Mouse (Mus musculus): Measurements from ENCODE around the gene Olfr612. TPM values are rescaled to one million over a fixed set of nuclear protein-coding genes. Genes with fewer than 3 reads are reported as not detected.
"Not testable (repeated sequence)": the region's sequence is repeated elsewhere in the genome, so short reads cannot be mapped to it uniquely, and the experiment has no call there.

The Olfr612 gene
- polyA plus RNA-seq (2015; fragmentation: Nextera tagmentation; extraction: Ambion mirVana), result not detected in 2 replicates

DNA sequence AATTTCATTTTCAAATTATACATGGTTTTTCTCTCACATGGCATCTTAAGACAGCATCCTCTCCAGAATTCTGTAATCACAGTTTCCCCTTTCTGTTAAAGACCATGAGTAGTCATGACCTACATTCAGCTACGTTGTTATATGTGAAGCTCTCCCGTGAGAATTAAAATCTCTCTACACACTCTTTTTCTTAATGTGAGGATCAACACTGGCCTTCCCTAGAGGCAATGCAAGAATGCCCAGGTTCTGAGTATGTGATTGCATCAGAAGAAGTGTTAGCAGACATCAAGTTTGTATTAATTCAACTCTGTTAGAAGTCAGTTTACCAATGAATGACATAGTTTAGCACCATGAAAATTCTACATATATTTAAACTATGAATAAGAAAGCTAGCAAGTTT is at the start of gene Olfr612:
Olfr612 (minus strand) TSS at position 101 of the 400 bp plus-strand sequence.
- not testable (repeated sequence) for H3K4me1 ChIP-seq (replicated peaks); ATAC-seq (ENCODE audit: low read depth); H3K9ac ChIP-seq; H3K27me3 ChIP-seq; H3K4me2 ChIP-seq; H3K4me3 ChIP-seq; H3K36me3 ChIP-seq; H3K27ac ChIP-seq (replicated peaks); H3K9me3 ChIP-seq
- 91% methylated on average over 2 of the region's 2 CpGs for WGBS

- WGBS, result 67% methylated on average over 2 of the region's 2 CpGs
- no peak for ATAC-seq (ENCODE audit: low read depth)
Observed at GRCm38 (mm10) chr7:103589803-103590202, 47.3 kb upstream of the Olfr612 start, which contains the start of gene Olfr618. Gene Olfr618, plus strand, starts transcription at chr7:103590103.

DNA sequence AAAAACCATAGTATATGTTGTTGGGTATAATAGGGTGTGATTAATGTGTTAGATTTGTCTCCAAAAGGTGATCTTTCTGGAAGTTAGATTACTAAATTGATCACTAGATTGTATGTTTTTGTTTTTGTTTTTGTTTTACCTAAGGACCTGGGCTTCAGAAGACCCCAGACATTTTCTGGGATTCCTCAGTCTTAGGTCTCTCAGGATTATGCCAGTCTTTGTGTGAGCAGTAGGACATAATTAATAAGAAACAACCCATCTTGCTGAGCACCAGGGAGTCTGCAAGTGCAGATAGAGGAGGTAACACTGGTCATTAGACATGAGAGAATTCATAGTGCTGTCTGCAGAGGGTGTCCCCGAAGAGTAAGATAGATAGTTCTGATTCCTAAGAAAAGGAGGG is 30.2 kb upstream of the Olfr612 start, which contains the start of gene Olfr617:
Olfr617 (plus strand) TSS at position 301 of the 400 bp plus-strand sequence.
- Histone ChIP-seq H3K4me1 (replicated peaks) (no peaks in the 10 kb centered on the region), H3K27ac (replicated peaks) (no peak within 1 kb of the TSS), H3K36me3 (no peaks in the 10 kb centered on the region), H3K27me3 (no peaks in the 10 kb centered on the region), H3K4me3 (no peak within 1 kb of the TSS), H3K9me3 (no peaks in the 10 kb centered on the region), H3K4me2 (no peak within 1 kb of the TSS), H3K9ac (no peak within 1 kb of the TSS)
- WGBS, result 79% methylated on average over 1 of the region's 1 CpGs
- ATAC-seq (ENCODE audit: low read depth), result no peak

More at GRCm38 (mm10) chr7:103589803-103590202, 47.3 kb upstream of the Olfr612 start, which contains the start of gene Olfr618:
- no peak within 1 kb of the TSS for H3K27ac ChIP-seq (replicated peaks)
- no peaks in the 10 kb centered on the region for H3K4me1 ChIP-seq (replicated peaks)
- H3K4me2 ChIP-seq, result no peak within 1 kb of the TSS
- no peaks in the 10 kb centered on the region for H3K9me3 ChIP-seq
- no peaks in the 10 kb centered on the region for H3K36me3 ChIP-seq
- no peak within 1 kb of the TSS for H3K4me3 ChIP-seq
- H3K27me3 ChIP-seq, result no peaks in the 10 kb centered on the region
- no peak within 1 kb of the TSS for H3K9ac ChIP-seq

- no peaks in the 10 kb centered on the region for H3K27me3 ChIP-seq
- no peaks in the 10 kb centered on the region for H3K9me3 ChIP-seq
- H3K36me3 ChIP-seq, result no peaks in the 10 kb centered on the region
- 78% methylated on average over 3 of the region's 3 CpGs for WGBS
- no peak within 1 kb of the TSS for H3K4me2 ChIP-seq
- H3K4me3 ChIP-seq, result no peak within 1 kb of the TSS
- no peak within 1 kb of the TSS for H3K27ac ChIP-seq (replicated peaks)
- H3K9ac ChIP-seq, result no peak within 1 kb of the TSS
- H3K4me1 ChIP-seq (replicated peaks), result no peaks in the 10 kb centered on the region
- no peak for ATAC-seq (ENCODE audit: low read depth)
Observed at GRCm38 (mm10) chr7:103569043-103569442, 26.5 kb upstream of the Olfr612 start, which contains the start of gene Olfr616. Gene Olfr616, minus strand, starts transcription at chr7:103569143.

- H3K27ac ChIP-seq (replicated peaks), result no peak within 1 kb of the TSS
- H3K4me1 ChIP-seq (replicated peaks), result no peaks in the 10 kb centered on the region
- no peak for ATAC-seq (ENCODE audit: low read depth)
- no peak within 1 kb of the TSS for H3K4me2 ChIP-seq
- 93% methylated on average over 2 of the region's 2 CpGs for WGBS
- no peak within 1 kb of the TSS for H3K9ac ChIP-seq
- no peak within 1 kb of the TSS for H3K4me3 ChIP-seq
- no peaks in the 10 kb centered on the region for H3K36me3 ChIP-seq
- H3K9me3 ChIP-seq, result no peaks in the 10 kb centered on the region
- no peaks in the 10 kb centered on the region for H3K27me3 ChIP-seq
Observed at GRCm38 (mm10) chr7:103555779-103556178, 13.3 kb upstream of the Olfr612 start, which contains the start of gene Olfr615. Gene Olfr615, plus strand, starts transcription at chr7:103556079.

- no peak for ATAC-seq (ENCODE audit: low read depth)
- Histone ChIP-seq H3K4me3 (no peak within 1 kb of the TSS), H3K9ac (no peak within 1 kb of the TSS), H3K27ac (replicated peaks) (no peak within 1 kb of the TSS), H3K9me3 (no peaks in the 10 kb centered on the region), H3K27me3 (no peaks in the 10 kb centered on the region), H3K4me2 (no peak within 1 kb of the TSS), H3K36me3 (no peaks in the 10 kb centered on the region), H3K4me1 (replicated peaks) (no peaks in the 10 kb centered on the region)
- 81% methylated on average over 2 of the region's 2 CpGs for WGBS
Observed at GRCm38 (mm10) chr7:103547774-103548173, 5.3 kb upstream of the Olfr612 start, which contains the start of gene Olfr613. Gene Olfr613, plus strand, starts transcription at chr7:103548074.

DNA sequence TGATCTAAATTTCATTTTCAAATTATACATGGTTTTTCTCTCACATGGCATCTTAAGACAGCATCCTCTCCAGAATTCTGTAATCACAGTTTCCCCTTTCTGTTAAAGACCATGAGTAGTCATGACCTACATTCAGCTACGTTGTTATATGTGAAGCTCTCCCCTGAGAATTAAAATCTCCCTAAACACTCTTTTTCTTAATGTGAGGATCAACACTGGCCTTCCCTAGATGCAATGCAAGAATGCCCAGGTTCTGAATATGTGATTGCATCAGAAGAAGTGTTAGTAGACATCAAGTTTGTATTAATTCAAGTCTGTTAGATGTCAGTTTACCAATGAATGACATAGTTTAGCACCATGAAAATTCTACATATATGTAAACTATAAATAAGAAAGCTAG is 21.8 kb downstream of the Olfr612 start, which contains the start of gene Olfr611:
Olfr611 (minus strand) TSS at position 101 of the 400 bp plus-strand sequence.
- not testable (repeated sequence) for H3K27ac ChIP-seq (replicated peaks)
- WGBS, result 67% methylated on average over 1 of the region's 1 CpGs

GRCm38 (mm10) chr7:103512022-103512421 is 30.5 kb downstream of the Olfr612 start, which contains the start of gene Olfr610:
Gene Olfr610, minus strand, starts transcription at chr7:103512122.
- H3K36me3 ChIP-seq, result no peaks in the 10 kb centered on the region

More for the DNA sequence above, 21.8 kb downstream of the Olfr612 start, which contains the start of gene Olfr611:
- not testable (repeated sequence) for H3K9ac ChIP-seq; H3K4me2 ChIP-seq; H3K27me3 ChIP-seq; H3K9me3 ChIP-seq; H3K4me3 ChIP-seq; H3K4me1 ChIP-seq (replicated peaks); H3K36me3 ChIP-seq; ATAC-seq (ENCODE audit: low read depth)

DNA sequence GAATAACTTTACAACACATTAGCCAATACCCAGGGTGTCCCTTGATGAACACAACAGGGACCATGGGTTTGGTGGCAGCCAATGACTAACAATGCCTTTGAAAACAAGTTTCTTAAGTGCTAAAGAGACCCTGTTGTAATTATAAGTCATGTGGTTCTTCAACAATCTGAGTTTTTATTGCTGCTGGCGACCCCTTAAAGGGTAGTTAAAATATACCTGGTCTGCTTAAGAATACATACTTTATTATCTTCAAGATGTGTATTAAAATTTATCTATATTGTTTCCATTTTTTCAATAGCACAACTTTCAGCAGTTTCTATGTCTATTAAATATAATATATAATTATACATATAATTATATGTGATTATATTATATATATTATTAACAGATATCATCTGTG is 44.6 kb downstream of the Olfr612 start, which contains the start of gene Olfr609:
Olfr609 (minus strand) TSS at position 101 of the 400 bp plus-strand sequence.
- H3K9ac ChIP-seq, result no peak within 1 kb of the TSS
- no peak for ATAC-seq (ENCODE audit: low read depth)
- H3K36me3 ChIP-seq, result no peaks in the 10 kb centered on the region
- H3K4me2 ChIP-seq, result no peak within 1 kb of the TSS
- H3K27me3 ChIP-seq, result no peaks in the 10 kb centered on the region
- 71% methylated on average over 1 of the region's 1 CpGs for WGBS
- H3K27ac ChIP-seq (replicated peaks), result no peak within 1 kb of the TSS
- no peaks in the 10 kb centered on the region for H3K9me3 ChIP-seq
- no peak within 1 kb of the TSS for H3K4me3 ChIP-seq
- no peaks in the 10 kb centered on the region for H3K4me1 ChIP-seq (replicated peaks)

More at GRCm38 (mm10) chr7:103512022-103512421, 30.5 kb downstream of the Olfr612 start, which contains the start of gene Olfr610:
- H3K4me2 ChIP-seq, result no peak within 1 kb of the TSS
- no peaks in the 10 kb centered on the region for H3K9me3 ChIP-seq
- H3K4me3 ChIP-seq, result no peak within 1 kb of the TSS
- no peak within 1 kb of the TSS for H3K9ac ChIP-seq
- ATAC-seq (ENCODE audit: low read depth), result no peak
- WGBS, result 93% methylated on average over 2 of the region's 2 CpGs
- no peak within 1 kb of the TSS for H3K27ac ChIP-seq (replicated peaks)
- no peaks in the 10 kb centered on the region for H3K27me3 ChIP-seq
- no peaks in the 10 kb centered on the region for H3K4me1 ChIP-seq (replicated peaks)

Small RNA genes within 50 kb of the gene (microRNA-seq; reads per million reads assigned to microRNA genes)
- not detected for gene Gm26506

Other genes starting within 250 kb of the Olfr612 start
- not detected in 2 replicates for gene Olfr596, start 237.1 kb downstream of the Olfr612 start, polyA plus RNA-seq (2015; fragmentation: Nextera tagmentation; extraction: Ambion mirVana)
- not detected in 2 replicates for gene Olfr597, start 226.4 kb downstream of the Olfr612 start, polyA plus RNA-seq (2015; fragmentation: Nextera tagmentation; extraction: Ambion mirVana)
- gene Olfr598, start 219.1 kb downstream of the Olfr612 start, polyA plus RNA-seq (2015; fragmentation: Nextera tagmentation; extraction: Ambion mirVana), result not detected in 2 replicates
- not detected in 2 replicates for gene Olfr599, start 206.8 kb downstream of the Olfr612 start, polyA plus RNA-seq (2015; fragmentation: Nextera tagmentation; extraction: Ambion mirVana)
- not detected in 2 replicates for gene Olfr600, start 193.0 kb downstream of the Olfr612 start, polyA plus RNA-seq (2015; fragmentation: Nextera tagmentation; extraction: Ambion mirVana)
- not detected in 2 replicates for gene Olfr601, start 180.1 kb downstream of the Olfr612 start, polyA plus RNA-seq (2015; fragmentation: Nextera tagmentation; extraction: Ambion mirVana)
- gene Olfr603, start 156.5 kb downstream of the Olfr612 start, polyA plus RNA-seq (2015; fragmentation: Nextera tagmentation; extraction: Ambion mirVana), result not detected in 2 replicates
- not detected in 2 replicates for gene Usp17lc, start 127.6 kb downstream of the Olfr612 start, polyA plus RNA-seq (2015; fragmentation: Nextera tagmentation; extraction: Ambion mirVana)
- gene Olfr605, start 97.3 kb downstream of the Olfr612 start, polyA plus RNA-seq (2015; fragmentation: Nextera tagmentation; extraction: Ambion mirVana), result not detected in 2 replicates
- gene Olfr606, start 93.7 kb downstream of the Olfr612 start, polyA plus RNA-seq (2015; fragmentation: Nextera tagmentation; extraction: Ambion mirVana), result not detected in 2 replicates
- gene Olfr607, start 78.6 kb downstream of the Olfr612 start, polyA plus RNA-seq (2015; fragmentation: Nextera tagmentation; extraction: Ambion mirVana), result not detected in 2 replicates
- gene Olfr608, start 72.8 kb downstream of the Olfr612 start, polyA plus RNA-seq (2015; fragmentation: Nextera tagmentation; extraction: Ambion mirVana), result not detected in 2 replicates
- not detected in 2 replicates for gene Olfr609, start 44.7 kb downstream of the Olfr612 start, polyA plus RNA-seq (2015; fragmentation: Nextera tagmentation; extraction: Ambion mirVana)
- not detected in 2 replicates for gene Olfr610, start 30.6 kb downstream of the Olfr612 start, polyA plus RNA-seq (2015; fragmentation: Nextera tagmentation; extraction: Ambion mirVana)
- not detected in 2 replicates for gene Olfr611, start 21.9 kb downstream of the Olfr612 start, polyA plus RNA-seq (2015; fragmentation: Nextera tagmentation; extraction: Ambion mirVana)
- not detected in 2 replicates for gene Olfr613, start 5.4 kb upstream of the Olfr612 start, polyA plus RNA-seq (2015; fragmentation: Nextera tagmentation; extraction: Ambion mirVana)
- gene Olfr615, start 13.4 kb upstream of the Olfr612 start, polyA plus RNA-seq (2015; fragmentation: Nextera tagmentation; extraction: Ambion mirVana), result not detected in 2 replicates
- not detected in 2 replicates for gene Olfr616, start 26.4 kb upstream of the Olfr612 start, polyA plus RNA-seq (2015; fragmentation: Nextera tagmentation; extraction: Ambion mirVana)
- gene Olfr617, start 30.3 kb upstream of the Olfr612 start, polyA plus RNA-seq (2015; fragmentation: Nextera tagmentation; extraction: Ambion mirVana), result not detected in 2 replicates
- gene Olfr618, start 47.4 kb upstream of the Olfr612 start, polyA plus RNA-seq (2015; fragmentation: Nextera tagmentation; extraction: Ambion mirVana), result not detected in 2 replicates
- gene Olfr619, start 57.9 kb upstream of the Olfr612 start, polyA plus RNA-seq (2015; fragmentation: Nextera tagmentation; extraction: Ambion mirVana), result not detected in 2 replicates
- gene Olfr620, start 69.8 kb upstream of the Olfr612 start, polyA plus RNA-seq (2015; fragmentation: Nextera tagmentation; extraction: Ambion mirVana), result not detected in 2 replicates
- not detected in 2 replicates for gene Olfr622, start 100.0 kb upstream of the Olfr612 start, polyA plus RNA-seq (2015; fragmentation: Nextera tagmentation; extraction: Ambion mirVana)
- gene Olfr623, start 121.0 kb upstream of the Olfr612 start, polyA plus RNA-seq (2015; fragmentation: Nextera tagmentation; extraction: Ambion mirVana), result not detected in 2 replicates
- gene Olfr624, start 128.5 kb upstream of the Olfr612 start, polyA plus RNA-seq (2015; fragmentation: Nextera tagmentation; extraction: Ambion mirVana), result 0.03 TPM in 1 of 2 replicates, not detected in the other
- not detected in 2 replicates for gene Olfr625-ps1, start 140.0 kb upstream of the Olfr612 start, polyA plus RNA-seq (2015; fragmentation: Nextera tagmentation; extraction: Ambion mirVana)
- not detected in 2 replicates for gene Olfr243, start 172.0 kb upstream of the Olfr612 start, polyA plus RNA-seq (2015; fragmentation: Nextera tagmentation; extraction: Ambion mirVana)
- gene Olfr628, start 187.7 kb upstream of the Olfr612 start, polyA plus RNA-seq (2015; fragmentation: Nextera tagmentation; extraction: Ambion mirVana), result not detected in 2 replicates
- not detected in 2 replicates for gene Olfr629, start 202.2 kb upstream of the Olfr612 start, polyA plus RNA-seq (2015; fragmentation: Nextera tagmentation; extraction: Ambion mirVana)
- gene Olfr630, start 214.6 kb upstream of the Olfr612 start, polyA plus RNA-seq (2015; fragmentation: Nextera tagmentation; extraction: Ambion mirVana), result not detected in 2 replicates
- not detected in 2 replicates for gene Olfr69, start 228.9 kb upstream of the Olfr612 start, polyA plus RNA-seq (2015; fragmentation: Nextera tagmentation; extraction: Ambion mirVana)
- not detected in 2 replicates for gene Olfr68, start 237.0 kb upstream of the Olfr612 start, polyA plus RNA-seq (2015; fragmentation: Nextera tagmentation; extraction: Ambion mirVana)
- not detected in 2 replicates for gene Olfr67, start 249.1 kb upstream of the Olfr612 start, polyA plus RNA-seq (2015; fragmentation: Nextera tagmentation; extraction: Ambion mirVana)